Mouse (Mus musculus) adrenal gland, postnatal 4 days (tissue): ENCODE measurements around the gene Nedd4. TPM values are rescaled to one million over a fixed set of nuclear protein-coding genes. Genes with fewer than 3 reads are reported as not detected.
"Not testable (repeated sequence)": the region's sequence is repeated elsewhere in the genome, so short reads cannot be mapped to it uniquely, and the experiment has no call there.

Source experiments
- DNase-seq, 2 experiments: peaks; one replicate each; pipeline ENCODE4 v3.0.0; 2021 to 2022; ENCODE audit warnings: low spot score in 2 of 2, mixed read lengths in 2 of 2
- long read RNA-seq, 2 experiments: library from polyadenylated mRNA; stranded (forward); transcript quantifications; one replicate each; pipeline ENCODE4 v2.0.0; 2021
- total RNA-seq, 2 experiments: library from RNA; stranded (reverse); gene quantifications; 2 replicates each; pipeline ENCODE4 v1.2.3; 2021

Gene Nedd4
- 100 to 1,000 TPM; 708 to 756 TPM for total RNA-seq
- long read RNA-seq, experiment 1, full-length matches to known transcripts: 78 of 125 reads
- long read RNA-seq, experiment 1, partial matches to known transcripts: 13 of 125 reads
- long read RNA-seq, experiment 1, other reads (novel, unspliced or antisense): 34 of 125 reads
- long read RNA-seq, experiment 2, full-length matches to known transcripts: 419 of 553 reads
- long read RNA-seq, experiment 2, partial matches to known transcripts: 103 of 553 reads
- long read RNA-seq, experiment 2, other reads (novel, unspliced or antisense): 31 of 553 reads

- peak; percentile 93 to 94 for DNase-seq
These were observed at the start of gene Nedd4 for GRCm38 (mm10) chr9:72661895-72662661. TSS of gene Nedd4 (plus strand) at chr9:72662346.

- no peak for DNase-seq
These were observed 48.3 kb upstream of the Nedd4 start for GRCm38 (mm10) chr9:72613884-72614283.

DNA sequence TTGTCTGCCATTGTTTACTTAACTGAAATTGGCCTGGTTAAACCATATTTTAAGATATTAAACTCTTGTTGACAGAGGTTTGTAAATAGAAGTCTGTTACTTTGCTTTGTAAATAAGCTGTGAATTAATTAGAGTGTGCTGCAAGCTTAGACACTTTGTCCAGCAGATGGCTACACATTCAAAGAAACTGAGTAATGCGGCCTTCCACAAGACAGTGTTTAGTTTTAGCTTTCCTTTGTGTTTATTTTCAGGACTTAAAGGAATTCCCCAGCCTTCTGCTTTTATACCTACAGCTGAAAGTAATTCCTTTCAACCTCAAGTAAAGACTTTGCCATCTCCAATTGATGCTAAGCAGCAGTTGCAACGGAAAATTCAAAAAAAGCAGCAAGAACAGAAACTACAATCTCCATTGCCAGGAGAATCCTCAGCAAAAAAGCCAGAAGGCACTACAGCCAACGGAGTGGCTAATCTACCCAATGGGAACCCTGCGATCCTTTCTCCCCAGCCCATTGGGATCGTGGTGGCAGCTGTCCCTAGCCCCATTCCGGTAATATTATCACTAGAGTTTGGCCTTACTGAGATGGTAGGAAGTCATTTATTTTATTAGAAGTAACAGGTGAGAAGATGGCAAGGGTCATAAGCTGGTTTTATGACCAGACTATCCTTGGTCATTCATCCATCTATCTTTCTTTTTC lies 47.2 kb upstream of the Nedd4 start:
- no peak for DNase-seq

- no peak for DNase-seq
These were observed 44.1 kb upstream of the Nedd4 start for GRCm38 (mm10) chr9:72618037-72618436.

DNA sequence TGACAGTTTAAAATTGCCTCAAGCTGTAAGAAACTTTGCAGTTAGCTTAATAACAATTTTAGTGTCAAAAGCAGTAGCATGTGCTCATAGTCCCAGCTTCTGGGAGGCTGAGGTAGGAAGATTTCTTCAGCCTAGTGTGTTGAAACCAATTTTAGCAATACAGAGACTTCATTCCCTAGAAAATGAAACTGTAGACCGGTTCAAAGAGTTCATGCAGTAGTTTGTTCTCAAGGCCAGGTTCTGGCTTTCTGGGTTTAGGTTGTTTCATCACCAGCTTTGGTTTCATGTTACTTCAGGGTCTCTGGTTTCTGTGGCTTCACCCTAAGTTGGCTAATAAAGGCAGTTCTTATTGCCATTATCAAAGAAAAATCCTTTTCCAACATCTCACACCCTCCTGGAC lies 38.5 kb upstream of the Nedd4 start:
- no peak for DNase-seq

GRCm38 (mm10) chr9:72627598-72627997 lies 34.5 kb upstream of the Nedd4 start:
- no peak for DNase-seq

DNA sequence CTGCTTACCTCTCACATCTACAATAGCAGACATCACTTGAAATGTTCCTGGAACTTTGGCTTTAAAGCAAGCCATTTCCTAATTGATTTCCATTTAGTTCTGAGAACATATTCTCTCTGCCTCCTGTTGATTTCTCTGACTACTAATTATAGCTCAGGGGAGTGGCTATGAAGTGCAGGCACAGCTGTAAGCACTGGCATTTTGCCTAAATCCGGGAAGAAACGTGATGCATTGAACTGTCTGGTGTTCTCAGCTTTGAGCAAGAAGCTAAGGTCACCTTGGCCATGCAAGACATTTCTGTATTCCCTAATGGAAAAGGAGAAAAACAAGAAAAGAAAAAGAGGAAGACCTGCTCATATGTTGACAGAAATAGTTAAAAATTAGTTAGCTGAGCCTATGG lies 33.6 kb upstream of the Nedd4 start:
- DNase-seq: no peak

DNA sequence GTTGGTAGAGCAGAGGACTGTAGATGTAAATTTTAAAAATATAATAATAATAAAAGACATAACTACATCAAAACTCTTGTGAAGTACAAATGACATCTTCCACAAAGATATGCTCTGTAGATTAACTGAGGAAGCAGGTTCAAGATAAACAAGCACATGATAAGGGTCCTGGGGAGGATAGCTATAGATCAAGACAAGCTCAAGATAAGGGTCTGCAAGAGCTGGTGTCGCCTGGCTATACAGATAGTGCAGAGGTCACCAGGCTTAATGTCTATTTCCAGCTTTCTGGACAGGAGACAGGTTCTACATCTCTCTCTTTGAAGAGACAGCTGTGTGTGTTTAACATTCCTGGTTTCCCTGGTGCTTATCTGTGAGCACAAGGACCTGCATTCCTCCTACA lies 29.9 kb upstream of the Nedd4 start:
- DNase-seq: no peak

- DNase-seq: no peak
These were observed 27.0 kb upstream of the Nedd4 start for GRCm38 (mm10) chr9:72635134-72635533.

- DNase-seq: no peak
These were observed 25.6 kb upstream of the Nedd4 start for GRCm38 (mm10) chr9:72636547-72636946.

- DNase-seq: no peak
These were observed 24.9 kb upstream of the Nedd4 start for GRCm38 (mm10) chr9:72637243-72637642.

DNA sequence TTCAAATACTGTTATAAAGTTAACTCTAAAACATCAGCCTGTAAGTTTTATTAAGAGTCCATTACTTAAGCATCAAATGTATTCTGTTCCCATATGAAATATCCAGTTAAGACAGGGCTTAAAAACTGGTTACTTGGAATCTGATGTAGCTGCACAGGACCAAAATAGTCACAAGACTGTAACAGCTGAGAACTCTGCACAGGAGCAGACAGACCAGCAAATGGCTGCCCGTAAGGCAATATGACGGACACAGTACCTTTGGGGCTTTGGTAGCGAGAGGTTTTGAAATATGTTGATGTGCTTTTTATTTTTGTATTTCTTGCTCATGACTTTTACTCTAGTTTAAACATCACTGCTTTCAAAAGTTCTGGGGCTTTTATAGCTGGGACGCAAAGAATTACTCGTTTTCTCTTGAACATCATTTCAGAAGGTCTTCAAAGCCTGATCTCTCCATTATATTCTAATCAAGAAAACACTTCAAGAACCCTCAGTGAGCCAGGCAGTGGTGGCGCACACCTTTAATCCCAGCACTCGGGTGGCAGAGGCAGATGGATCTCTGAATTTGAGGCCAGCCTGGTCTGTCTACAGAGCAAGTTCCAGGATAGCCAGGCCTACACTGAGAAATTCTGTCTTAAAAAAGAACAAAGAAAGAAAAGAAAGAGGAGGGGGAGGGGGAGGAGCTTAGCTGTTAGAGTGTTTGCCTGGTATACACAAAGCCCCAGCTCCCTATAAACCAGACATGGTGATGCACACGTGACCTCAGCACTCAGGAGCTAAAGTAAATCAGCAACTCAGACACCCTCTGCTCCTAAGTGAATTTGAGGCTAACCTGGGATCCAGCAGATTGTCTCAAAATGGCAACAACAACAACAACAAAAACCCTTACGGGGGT lies 22.9 kb upstream of the Nedd4 start:
- DNase-seq: no peak

GRCm38 (mm10) chr9:72639843-72640621 lies 22.1 kb upstream of the Nedd4 start:
- peak; percentile 36 to 75 for DNase-seq

GRCm38 (mm10) chr9:72640642-72641041 lies 21.5 kb upstream of the Nedd4 start:
- no peak for DNase-seq

GRCm38 (mm10) chr9:72641093-72641680 lies 21.0 kb upstream of the Nedd4 start:
- DNase-seq: no peak

- not testable (repeated sequence) for DNase-seq
These were observed 19.2 kb upstream of the Nedd4 start for GRCm38 (mm10) chr9:72642756-72643447.

DNA sequence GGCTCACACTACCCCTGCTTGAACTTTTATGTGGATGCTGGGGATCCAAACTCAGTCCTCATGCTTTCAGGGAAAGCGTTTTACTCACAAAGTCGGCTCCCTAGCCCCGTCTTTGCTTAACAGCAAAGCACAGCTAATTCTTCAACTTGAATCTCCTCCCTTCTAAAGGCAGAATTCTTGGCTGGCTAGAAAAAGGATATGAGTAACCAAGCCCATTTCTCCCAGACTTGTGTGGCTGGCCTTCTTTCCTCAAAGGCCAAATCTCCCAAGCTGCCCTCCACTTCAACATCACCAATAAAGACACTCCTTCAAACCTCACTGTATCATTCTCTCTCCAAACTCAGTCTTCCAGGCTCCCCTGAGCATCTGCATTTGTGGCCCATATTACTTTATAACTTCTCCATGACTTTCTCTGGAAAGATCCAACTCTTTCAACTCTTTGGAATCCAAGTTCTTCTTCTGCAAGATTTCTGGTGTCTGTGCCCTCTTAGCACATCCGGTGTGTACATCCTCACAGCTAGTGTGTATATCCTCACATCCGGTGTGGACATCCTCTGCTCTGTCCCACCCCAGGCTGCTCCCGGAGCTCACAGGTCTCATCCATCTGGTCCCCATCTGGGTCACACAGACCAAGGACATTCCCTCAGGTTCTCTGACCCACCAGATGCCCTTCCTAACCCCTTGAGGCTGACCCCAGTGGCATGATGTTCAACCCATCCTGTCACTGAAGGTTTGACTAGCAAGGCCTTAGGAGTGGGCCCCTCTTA lies 18.3 kb upstream of the Nedd4 start:
- no peak for DNase-seq

DNA sequence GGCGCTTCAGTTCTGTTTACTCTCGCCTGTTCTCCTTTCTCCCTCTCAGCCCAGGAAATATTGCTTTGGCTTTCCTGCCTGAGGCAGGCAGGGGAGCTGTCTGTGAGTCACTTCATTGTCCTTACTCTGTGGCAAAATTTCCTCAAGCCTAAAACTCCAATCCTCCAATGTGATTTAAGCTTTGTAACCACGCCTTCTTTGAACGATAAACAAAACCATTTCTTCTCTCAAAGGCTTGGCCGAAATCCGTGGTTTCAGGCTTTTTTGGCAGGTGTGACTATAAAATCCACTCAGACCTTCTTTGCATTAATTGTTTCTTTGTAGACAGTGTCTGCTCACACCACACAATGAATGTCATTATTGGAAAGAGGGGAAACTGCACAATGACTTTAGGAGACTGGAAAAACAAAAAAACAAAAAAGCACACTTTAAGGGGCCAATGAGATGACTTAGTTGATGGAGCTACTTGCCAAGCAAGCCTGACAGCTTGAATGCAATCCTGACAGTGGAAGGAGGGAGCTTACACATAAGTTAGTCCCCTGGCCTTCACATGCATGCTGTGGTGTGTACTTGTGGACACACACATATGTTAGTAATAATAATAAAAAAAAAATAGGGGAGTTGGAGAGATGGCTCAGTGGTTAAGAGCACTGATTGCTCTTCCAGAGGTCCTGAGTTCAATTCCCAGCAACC lies 17.6 kb upstream of the Nedd4 start:
- DNase-seq: no peak
